Mouse (Mus musculus) heart, embryonic 11.5 days (tissue): Measurements from ENCODE around the gene Arhgef39. TPM values are rescaled to one million over a fixed set of nuclear protein-coding genes. Genes with fewer than 3 reads are reported as not detected.

ENCODE experiments used
- ATAC-seq: fragments of 200-750 bp; cut with Nextera tagmentation; replicated peaks from 2 replicates; pipeline ENCODE4 v1.8.0; 2017; ENCODE audit warnings: moderate library complexity; ENCODE audit not compliant: insufficient number of reproducible peaks, low FRiP score, low TSS enrichment
- H3K27ac ChIP-seq: fragments of 300-500 bp; sonication (generic); 2 replicates; pipeline ENCODE4 v1.5.1; 2014; ENCODE audit warnings: mild to moderate bottlenecking, low read depth, low read length
- H3K27me3 ChIP-seq: fragments of 300-500 bp; sonication (generic); 2 replicates; pipeline ENCODE4 v1.6.1; 2014; ENCODE audit warnings: mild to moderate bottlenecking, low read length, mixed read lengths; ENCODE audit not compliant: control insufficient read depth, insufficient read depth
- H3K36me3 ChIP-seq: fragments of 300-500 bp; sonication (generic); 2 replicates; pipeline ENCODE4 v1.6.1; 2014; ENCODE audit warnings: mild to moderate bottlenecking, low read length, moderate library complexity, mixed read lengths; ENCODE audit not compliant: control insufficient read depth, insufficient read depth
- H3K4me1 ChIP-seq: fragments of 300-500 bp; sonication (generic); 2 replicates; pipeline ENCODE4 v1.6.1; 2014; ENCODE audit warnings: low read length; ENCODE audit not compliant: control insufficient read depth, insufficient read depth
- H3K4me2 ChIP-seq: fragments of 300-500 bp; sonication (generic); 2 replicates; pipeline ENCODE4 v1.6.1; 2014; ENCODE audit warnings: mild to moderate bottlenecking, moderate library complexity
- H3K4me3 ChIP-seq: fragments of 300-500 bp; sonication (generic); 2 replicates; pipeline ENCODE4 v1.5.1; 2014; ENCODE audit warnings: low read depth, low read length
- H3K9ac ChIP-seq: fragments of 300-500 bp; sonication (generic); 2 replicates; pipeline ENCODE4 v1.6.1; 2014; ENCODE audit warnings: mild to moderate bottlenecking, low read depth, low read length, moderate library complexity
- H3K9me3 ChIP-seq: fragments of 300-500 bp; sonication (generic); replicated peaks from 2 replicates; pipeline ENCODE4 v1.6.1; 2016; ENCODE audit warnings: low read length; ENCODE audit not compliant: control insufficient read depth
- WGBS: fragments of 180-500 bp; shearing (Covaris S2); extraction: QIAGEN DNeasy Blood & Tissue Kit; methylation state at CpG from one replicate; pipeline ENCODE4 v1.1.7; 2014; ENCODE audit not compliant: insufficient replicate concordance; 5-methylcytosine and 5-hydroxymethylcytosine counted together
- polyA plus RNA-seq: library from polyadenylated mRNA; unstranded; fragments of >200 nt; fragmentation: Nextera tagmentation; extraction: Ambion mirVana; gene quantifications from 2 replicates; pipeline ENCODE4 v1.2.1, GENCODE M21; 2014

Arhgef39 gene
- polyA plus RNA-seq, 1 experiment from 2014 or later: 34.2 TPM

DNA sequence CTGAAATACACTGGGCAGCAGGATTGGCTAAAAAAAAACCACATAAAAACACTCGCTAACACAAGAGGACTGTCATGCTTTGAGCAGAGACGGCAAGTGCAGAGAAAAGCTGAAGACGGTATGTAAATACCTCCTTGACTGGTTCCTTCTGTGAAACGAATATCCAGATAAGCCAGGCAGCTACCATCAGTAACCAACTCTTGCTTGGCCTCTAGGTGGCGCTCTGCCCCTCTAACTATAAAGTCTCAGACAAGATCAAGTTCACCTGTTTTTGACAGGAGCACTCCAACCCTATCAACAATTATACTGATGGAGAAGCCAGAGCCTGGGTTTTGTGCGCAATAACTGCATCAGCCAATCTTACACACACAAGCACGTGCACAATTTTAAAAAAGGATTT is 31.1 kb upstream of the Arhgef39 start:
- WGBS: 18% methylated on average over 7 of the region's 7 CpGs
- Histone ChIP-seq H3K4me2 (no peak overlapping the region), H3K36me3 (peaks cover 34% of the 10 kb centered on the region), H3K27ac (no peak overlapping the region), H3K4me1 (peaks cover 11% of the 10 kb centered on the region), H3K9me3 (no peaks in the 10 kb centered on the region), H3K27me3 (no peaks in the 10 kb centered on the region; the same call in 1 of the 2 replicates), H3K4me3 (no peak overlapping the region), H3K9ac (no peak overlapping the region)
- ATAC-seq: no peak

- H3K9me3 ChIP-seq: no peaks in the 10 kb centered on the region
- no peak overlapping the region for H3K27ac ChIP-seq
- H3K36me3 ChIP-seq: peaks cover 29% of the 10 kb centered on the region
- H3K4me2 ChIP-seq: no peak overlapping the region
- 48% methylated on average over 8 of the region's 8 CpGs for WGBS
- H3K4me1 ChIP-seq: peaks cover 11% of the 10 kb centered on the region
- no peak overlapping the region for H3K9ac ChIP-seq
- no peak overlapping the region for H3K4me3 ChIP-seq
- no peak for ATAC-seq
- no peaks in the 10 kb centered on the region; the same call in 1 of the 2 replicates for H3K27me3 ChIP-seq
Observed at GRCm38 (mm10) chr4:43530081-43530501, 30.6 kb upstream of the Arhgef39 start.

DNA sequence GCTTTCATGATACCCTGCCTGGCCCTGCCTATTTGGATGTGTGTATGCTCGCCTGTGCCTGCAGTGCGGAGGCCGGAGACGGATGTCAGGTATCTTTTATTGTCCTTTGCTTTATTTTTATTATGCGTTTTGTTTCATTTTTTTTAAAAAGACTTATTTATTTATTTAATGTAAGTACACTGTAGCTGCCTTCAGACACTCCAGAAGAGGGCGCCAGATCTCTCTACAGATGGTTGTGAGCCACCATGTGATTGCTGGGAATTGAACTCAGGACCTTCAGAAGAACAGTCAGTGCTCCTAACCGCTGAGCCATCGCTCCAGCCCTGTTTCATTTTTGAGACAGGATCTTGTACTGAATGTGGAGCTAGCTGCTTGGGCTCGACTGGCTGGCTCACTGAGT is 29.0 kb upstream of the Arhgef39 start:
- no peak for ATAC-seq
- H3K9ac ChIP-seq: no peak overlapping the region
- peaks cover 22% of the 10 kb centered on the region for H3K36me3 ChIP-seq
- H3K4me3 ChIP-seq: no peak overlapping the region
- no peaks in the 10 kb centered on the region for H3K9me3 ChIP-seq
- peaks cover 4% of the 10 kb centered on the region; the same call in 1 of the 2 replicates for H3K27me3 ChIP-seq
- peaks cover 16% of the 10 kb centered on the region for H3K4me1 ChIP-seq
- 80% methylated on average over 9 of the region's 9 CpGs for WGBS
- no peak overlapping the region for H3K27ac ChIP-seq
- no peak overlapping the region for H3K4me2 ChIP-seq

- H3K4me2 ChIP-seq: no peak overlapping the region
- ATAC-seq: no peak
- H3K4me1 ChIP-seq: peaks cover 16% of the 10 kb centered on the region
- 66% methylated on average over 5 of the region's 5 CpGs for WGBS
- H3K27me3 ChIP-seq: peaks cover 4% of the 10 kb centered on the region
- no peaks in the 10 kb centered on the region for H3K9me3 ChIP-seq
- H3K36me3 ChIP-seq: peaks cover 16% of the 10 kb centered on the region
- no peak overlapping the region for H3K9ac ChIP-seq
- no peak overlapping the region for H3K27ac ChIP-seq
- H3K4me3 ChIP-seq: no peak overlapping the region
Observed at GRCm38 (mm10) chr4:43527880-43528279, 28.4 kb upstream of the Arhgef39 start.

GRCm38 (mm10) chr4:43519956-43520355 is 20.5 kb upstream of the Arhgef39 start:
- 14% methylated on average over 6 of the region's 6 CpGs for WGBS

DNA sequence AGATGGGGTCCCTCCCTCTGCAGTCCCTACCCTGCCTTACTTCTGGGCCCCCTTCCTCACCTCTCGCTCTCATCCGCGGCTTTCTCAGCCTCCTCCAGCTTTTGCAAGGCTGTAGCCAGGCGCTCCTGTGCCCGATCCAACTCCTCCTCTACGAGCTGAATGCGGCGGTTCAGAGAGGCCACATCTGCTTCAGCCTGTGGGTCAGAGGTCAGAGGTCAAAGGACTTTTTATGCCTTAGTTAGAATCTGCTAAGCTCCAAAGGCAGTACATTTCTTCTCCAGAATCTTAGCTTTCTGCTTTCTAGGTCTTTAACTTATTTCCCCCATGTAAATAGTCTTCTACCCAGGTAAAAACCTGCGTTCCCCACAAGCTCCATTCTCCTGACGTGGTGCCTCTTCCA is 20.1 kb upstream of the Arhgef39 start:
- Histone ChIP-seq H3K4me1 (peaks cover 54% of the 10 kb centered on the region), H3K9ac (0 out of 2 replicates have a peak overlapping the region, but pooled peaks have one; percentile 34), H3K27me3 (peaks cover 4% of the 10 kb centered on the region), H3K36me3 (peaks cover 4% of the 10 kb centered on the region; the same call in 1 of the 2 replicates), H3K4me3 (peak overlapping the region; percentile 16; the same call in 1 of the 2 replicates), H3K4me2 (peak overlapping the region; percentile 70), H3K9me3 (no peaks in the 10 kb centered on the region), H3K27ac (no peak overlapping the region)
- no peak for ATAC-seq
- WGBS: 16% methylated on average over 10 of the region's 10 CpGs

More at GRCm38 (mm10) chr4:43519956-43520355, 20.5 kb upstream of the Arhgef39 start:
- no peak for ATAC-seq
- H3K4me3 ChIP-seq: peak overlapping the region; percentile 16; the same call in 1 of the 2 replicates
- H3K27me3 ChIP-seq: peaks cover 4% of the 10 kb centered on the region
- no peaks in the 10 kb centered on the region for H3K9me3 ChIP-seq
- H3K27ac ChIP-seq: 0 out of 2 replicates have a peak overlapping the region, but pooled peaks have one; percentile 29
- H3K9ac ChIP-seq: 0 out of 2 replicates have a peak overlapping the region, but pooled peaks have one; percentile 34
- peaks cover 52% of the 10 kb centered on the region for H3K4me1 ChIP-seq
- H3K4me2 ChIP-seq: peak overlapping the region; percentile 70
- H3K36me3 ChIP-seq: peaks cover 4% of the 10 kb centered on the region; the same call in 1 of the 2 replicates

DNA sequence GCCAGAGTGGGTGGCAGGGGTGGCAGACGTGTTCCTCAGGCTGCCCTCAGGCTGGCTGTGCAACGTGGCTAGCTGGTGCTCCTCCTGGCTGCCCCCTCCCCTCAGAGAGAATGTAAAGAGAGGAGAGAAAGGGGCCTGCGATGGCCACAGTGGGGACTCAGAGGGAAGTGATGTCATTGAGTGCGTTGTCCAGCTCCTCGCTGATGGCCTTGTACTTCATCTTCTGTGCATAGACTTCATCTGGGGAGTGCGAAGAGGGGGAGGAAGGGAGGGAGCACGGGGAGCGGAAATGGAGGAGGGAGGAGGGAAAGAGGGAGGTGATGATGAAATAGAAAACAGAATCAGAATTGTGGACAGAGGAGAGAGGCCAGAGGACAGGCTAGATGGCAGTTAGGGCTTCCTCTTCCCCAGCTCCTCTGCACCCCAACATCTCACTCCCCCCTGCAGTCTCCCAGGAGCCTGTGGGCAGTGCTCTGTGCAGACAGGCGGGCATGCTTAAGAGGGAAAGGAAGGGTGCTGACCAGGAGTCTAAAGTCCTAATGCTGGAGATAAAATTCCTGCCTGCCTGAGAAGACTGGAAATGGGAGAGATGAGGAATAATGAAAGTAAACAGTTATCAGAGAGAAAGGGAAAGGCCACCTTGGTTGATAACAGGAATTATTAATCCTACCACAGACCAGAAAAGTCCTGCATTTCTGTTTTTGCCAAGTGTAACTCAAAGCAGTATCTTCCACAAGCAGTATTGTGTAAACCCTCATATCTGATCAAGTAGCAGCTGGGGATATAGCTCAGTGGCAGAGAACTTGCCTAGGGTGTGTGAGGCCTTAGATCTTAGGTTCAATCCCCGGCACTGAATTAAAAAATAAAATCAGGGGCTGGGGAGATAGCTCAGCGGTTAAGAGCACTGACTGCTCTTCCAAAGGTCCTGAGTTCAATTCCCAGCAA is 16.5 kb upstream of the Arhgef39 start:
- no peak overlapping the region for H3K27ac ChIP-seq
- no peaks in the 10 kb centered on the region for H3K9me3 ChIP-seq
- H3K36me3 ChIP-seq: peaks cover 4% of the 10 kb centered on the region; the same call in 1 of the 2 replicates
- 62% methylated on average over 11 of the region's 11 CpGs for WGBS
- no peak overlapping the region for H3K4me2 ChIP-seq
- H3K4me1 ChIP-seq: peaks cover 44% of the 10 kb centered on the region
- H3K4me3 ChIP-seq: no peak overlapping the region
- no peaks in the 10 kb centered on the region for H3K27me3 ChIP-seq
- no peak for ATAC-seq
- no peak overlapping the region for H3K9ac ChIP-seq

DNA sequence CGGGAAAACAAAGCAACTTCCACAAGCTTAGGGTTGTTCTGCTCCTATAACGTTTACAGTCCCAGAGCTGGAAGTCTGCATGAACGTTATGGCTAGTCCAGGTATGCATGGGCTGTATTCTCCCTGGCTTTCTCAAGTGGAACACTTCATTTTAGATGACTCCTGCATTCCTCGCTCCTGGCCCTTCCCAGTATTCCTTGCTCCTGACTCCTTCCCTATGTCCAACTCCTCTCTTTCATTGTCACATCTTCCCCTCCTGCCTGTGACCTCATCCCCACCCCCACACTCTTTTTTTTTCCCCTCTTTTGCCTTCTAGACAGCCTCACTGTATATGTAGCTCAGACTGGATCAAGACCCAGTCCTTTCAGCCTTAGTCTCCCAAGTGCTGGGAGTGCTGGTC is 14.3 kb upstream of the Arhgef39 start:
- 65% methylated on average over 4 of the region's 4 CpGs for WGBS
- Histone ChIP-seq H3K36me3 (no peaks in the 10 kb centered on the region; the same call in 1 of the 2 replicates), H3K4me3 (no peak overlapping the region), H3K4me2 (no peak overlapping the region), H3K27ac (no peak overlapping the region), H3K27me3 (no peaks in the 10 kb centered on the region), H3K9me3 (no peaks in the 10 kb centered on the region), H3K4me1 (peaks cover 26% of the 10 kb centered on the region), H3K9ac (no peak overlapping the region)
- ATAC-seq: no peak
